Mouse (Mus musculus) thymus, postnatal 25 days (tissue): ENCODE data around the gene Recql.
"Not testable (repeated sequence)": the region's sequence is repeated elsewhere in the genome, so short reads cannot be mapped to it uniquely, and the experiment has no call there.

Experiments
- DNase-seq: peaks from one replicate; pipeline ENCODE4 v3.0.0; 2022

The Recql gene

DNA sequence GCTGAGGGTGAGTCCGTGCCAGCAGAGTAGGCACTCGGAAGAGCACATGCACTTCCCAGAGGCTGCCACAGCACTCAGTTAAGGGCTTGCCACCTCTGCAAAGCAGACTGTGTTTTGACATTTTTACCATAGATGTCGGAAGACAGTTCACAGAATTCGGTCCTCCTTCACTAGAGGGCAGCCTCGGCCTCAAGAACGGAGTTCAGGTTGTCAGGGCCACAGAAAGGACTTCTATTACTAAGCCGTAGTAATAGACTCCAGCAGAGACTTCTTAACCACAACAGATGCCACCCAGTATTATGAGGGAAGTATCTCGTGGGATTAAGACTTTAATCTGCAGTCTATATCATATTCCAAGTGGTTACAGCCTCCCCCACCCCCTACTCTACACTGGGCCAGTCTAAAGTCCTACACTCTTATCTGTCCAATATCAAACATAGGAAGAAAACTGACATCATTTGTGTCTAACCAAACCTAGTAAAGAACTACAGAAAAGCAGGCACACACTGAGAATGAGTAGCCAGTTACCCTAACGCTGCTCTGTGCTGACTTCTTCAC, 23.8 kb downstream of the Recql start:
- no peak for DNase-seq

DNA sequence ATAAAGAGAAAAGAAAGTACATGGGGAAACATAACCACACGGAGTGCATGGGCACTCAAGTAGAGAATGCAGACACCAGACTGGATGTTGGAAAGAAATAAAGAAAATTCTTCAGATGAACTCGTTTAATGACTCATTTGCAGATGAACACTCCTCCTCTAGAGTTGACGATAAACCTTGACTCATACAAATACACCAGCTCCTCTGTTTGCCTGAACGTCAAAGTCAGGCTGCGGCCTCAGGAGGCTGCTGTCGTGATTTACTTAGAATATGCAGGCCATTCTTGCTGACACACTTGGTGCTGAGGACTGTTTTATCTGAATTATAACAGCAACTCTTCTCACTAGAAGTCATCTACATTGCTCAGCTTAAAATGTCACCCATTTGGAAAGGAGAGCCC, 24.9 kb downstream of the Recql start:
- DNase-seq, result no peak

DNA sequence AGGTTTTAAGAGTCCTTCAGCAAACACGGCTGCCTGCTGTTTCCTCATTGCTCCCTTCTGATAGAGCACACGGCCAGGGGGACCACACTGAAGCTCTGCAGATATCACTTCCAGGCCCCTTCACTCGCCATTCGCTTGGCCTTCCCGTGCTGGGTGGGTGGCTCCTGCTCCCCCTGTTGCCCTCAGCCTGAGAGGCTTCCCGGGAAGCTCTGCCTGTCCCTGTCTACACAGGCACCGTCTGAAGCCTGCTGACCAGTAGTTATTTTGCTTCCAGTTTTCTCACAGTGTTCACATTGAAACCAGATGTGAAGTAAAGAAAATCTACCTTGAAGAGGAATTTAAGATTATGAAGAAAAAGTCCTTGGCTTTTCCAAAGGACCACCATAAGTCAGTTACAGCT, 29.8 kb downstream of the Recql start:
- DNase-seq, result no peak

DNA sequence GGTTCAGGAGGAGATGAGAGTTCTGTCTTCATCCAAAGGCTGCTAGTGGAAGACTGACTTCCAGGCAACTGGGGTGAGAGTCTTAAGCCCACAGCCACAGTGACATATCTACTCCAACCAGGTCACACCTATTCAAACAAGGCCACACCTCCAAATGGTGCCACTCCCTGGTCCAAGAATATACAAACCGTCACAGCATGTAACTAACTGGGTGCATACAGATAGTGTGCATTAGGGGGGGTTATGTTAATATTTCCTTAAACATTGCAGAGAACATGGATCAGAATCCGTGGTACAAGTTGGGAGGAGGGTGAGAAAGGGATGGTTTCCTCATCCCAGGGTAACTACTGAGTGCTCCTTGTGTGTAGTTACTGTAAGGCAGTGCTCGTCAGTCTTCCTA, 34.8 kb downstream of the Recql start:
- not testable (repeated sequence) for DNase-seq

DNA sequence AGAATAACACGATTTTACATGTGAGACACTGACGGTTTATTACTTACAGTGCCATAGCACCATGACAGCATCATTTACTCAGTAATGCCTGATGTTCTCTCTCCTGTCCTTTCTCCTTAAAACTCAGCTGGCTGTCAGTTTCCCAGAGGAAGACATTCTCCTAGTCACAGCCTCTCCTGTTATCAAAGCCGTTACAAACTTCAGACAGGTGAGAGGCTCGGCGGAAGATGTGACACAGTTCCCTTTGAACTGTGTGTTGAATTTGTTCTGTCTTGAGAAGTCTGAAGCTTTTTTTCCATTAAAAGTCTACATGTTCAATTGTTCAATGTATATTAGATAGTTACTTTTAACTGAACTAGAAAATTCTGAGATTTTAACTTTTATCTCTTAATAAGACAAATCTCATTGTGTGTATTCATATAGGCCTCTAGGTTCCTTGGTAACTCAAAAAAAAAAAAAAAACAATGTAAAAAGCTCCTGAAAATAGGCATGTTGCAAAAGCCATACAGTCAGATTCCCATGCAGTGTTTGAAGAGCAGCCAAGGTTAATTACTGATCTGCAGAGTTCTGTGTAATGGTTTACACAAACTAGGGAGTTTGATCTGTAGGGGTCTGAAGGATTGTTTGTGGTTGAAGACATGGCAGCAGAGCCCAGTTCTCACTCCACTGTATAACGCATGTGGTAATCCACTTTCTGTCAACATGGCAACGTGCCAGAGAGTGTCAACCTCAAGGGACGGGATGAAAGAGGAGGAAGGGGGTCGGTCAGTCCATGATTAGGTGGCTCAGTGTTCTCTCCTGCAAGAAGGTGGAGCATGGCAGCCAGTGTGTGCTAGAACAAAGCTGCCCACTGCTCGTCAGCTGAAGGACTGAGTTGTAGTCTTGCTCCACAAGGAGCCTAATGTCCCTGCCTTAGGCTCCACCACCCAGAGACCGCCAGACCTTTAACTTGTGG, 39.2 kb downstream of the Recql start:
- no peak for DNase-seq

DNA sequence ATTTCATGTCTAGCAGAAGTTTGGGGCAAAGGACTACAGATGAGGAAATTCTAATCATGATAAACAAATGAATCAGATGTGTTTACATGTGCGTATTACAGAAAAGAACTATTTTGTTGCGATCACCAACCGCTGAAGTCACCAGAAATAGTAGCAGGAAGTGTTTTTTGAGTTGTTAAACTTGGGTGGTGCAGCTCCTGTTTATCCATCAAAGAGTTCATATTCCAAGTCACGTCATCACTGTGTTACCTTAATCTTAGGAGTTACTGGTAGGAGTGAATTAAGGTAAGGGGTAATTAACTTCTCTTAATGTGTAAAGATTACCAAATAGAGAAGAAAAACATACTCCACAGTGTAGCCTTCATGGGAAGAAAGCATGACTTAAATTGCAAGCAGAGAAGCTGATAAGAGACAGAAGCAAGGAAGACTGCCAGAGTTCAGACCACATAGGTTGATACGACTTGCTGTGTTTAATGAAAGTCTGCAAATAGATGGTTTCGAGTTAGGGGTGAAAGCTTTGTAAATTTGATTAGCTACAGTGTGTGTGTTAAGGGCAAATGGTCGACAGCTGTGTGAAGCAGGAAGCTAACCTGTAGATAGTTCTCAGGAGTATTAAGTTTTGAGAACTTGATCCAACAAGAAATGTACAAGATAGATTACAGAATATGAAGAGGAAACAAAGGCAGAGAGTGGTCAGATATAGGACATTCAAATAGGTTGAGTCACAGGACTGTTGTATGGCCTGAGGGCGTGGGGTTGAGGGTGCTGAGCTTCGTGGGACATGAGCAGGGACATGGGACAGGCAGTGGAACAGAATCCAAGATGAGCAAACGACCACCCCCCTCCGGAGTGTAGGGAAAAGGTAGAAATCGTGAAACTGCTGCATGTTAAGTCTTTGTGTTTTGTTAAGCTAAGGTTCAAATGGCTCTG, 40.4 kb downstream of the Recql start:
- DNase-seq, result no peak

DNA sequence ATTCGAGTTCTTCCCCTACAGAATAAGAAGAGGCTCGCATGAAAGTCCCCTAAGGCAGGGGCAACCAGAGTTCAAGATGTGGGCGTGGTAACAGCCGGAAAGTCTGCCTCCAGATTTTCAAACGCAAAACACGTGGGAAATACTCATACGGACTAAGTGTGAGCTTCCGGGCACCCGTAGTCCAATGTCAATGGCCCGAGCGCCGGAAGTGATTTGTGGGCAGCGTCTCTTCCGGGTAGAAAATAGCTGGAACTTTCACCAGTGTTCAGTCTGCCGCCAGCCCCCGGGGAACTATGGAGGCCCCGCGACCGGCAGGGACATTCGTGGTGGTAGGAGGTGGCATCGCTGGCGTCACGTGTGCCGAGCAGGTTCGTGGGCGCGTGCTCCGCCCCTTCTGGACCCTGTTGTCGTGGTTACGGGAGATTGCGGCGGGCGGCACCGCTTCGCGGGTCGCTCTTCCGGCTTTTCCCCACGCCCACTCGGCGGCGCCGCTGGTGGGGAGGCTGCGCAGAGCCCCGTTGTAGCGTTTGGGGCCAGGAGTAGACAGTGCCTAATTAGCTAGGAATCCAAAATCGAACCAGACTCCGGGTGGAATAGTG, 41.3 kb downstream of the Recql start, which contains the start of gene Pyroxd1:
TSS of gene Pyroxd1 (plus strand) at position 215 of the 599 bp plus-strand sequence.
- DNase-seq, result peak; percentile 87

DNA sequence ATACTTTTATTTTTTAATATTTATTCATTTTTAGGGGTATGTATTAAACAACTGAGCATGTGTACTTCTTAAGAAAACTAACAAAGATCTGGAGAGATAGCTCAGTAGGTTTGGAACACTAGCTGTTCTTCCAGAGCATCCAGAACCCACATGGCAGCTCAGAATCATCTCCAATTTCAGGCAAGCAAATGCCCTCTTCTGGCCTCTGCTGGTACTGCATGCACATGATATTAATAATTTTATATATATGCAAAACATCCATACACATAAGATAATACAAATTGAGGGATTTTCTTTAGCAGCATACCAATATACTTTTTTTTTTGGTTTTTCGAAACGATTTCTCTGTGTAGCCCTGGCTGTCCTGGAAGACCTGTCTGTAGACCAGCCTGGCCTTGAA, 43.3 kb downstream of the Recql start:
- DNase-seq, result peak; percentile 42

DNA sequence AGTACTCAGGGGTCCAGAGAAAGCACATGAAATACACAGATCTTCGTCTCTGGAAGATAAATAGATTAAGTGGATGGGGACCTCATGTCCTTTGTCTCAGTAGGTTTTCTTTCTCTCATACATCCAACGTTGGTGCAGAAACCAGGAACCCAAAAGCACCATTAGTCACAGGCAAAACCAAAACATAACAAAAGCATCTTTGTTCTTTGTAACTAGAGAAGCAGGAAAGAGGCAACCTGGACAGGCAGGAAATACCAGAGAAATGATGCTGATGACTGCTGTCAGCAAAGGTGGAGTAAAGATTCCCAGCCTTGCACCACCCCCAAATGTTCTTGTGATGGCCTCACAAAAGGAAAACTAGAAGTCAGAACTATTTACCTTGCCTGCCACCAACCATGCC, 47.3 kb downstream of the Recql start:
- DNase-seq, result no peak

DNA sequence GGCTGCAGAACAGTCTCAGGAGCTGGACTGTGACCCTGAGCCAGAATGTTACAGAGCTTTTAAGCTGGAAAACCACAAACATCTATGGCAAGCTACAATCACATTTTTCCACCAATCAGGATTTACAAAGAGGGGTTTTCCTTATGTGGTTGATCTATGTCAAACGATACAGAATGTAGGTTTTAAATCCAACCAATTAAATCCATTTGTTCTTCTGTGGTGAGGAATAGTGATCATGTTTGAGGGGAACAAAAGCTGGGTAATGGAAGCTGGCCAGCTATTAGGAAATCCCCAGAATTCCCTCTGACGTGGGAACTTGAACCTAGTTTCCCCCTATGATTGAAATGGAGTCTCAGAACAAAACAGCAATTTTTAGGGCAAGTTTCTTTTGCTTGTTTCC, 47.9 kb downstream of the Recql start:
- no peak for DNase-seq

DNA sequence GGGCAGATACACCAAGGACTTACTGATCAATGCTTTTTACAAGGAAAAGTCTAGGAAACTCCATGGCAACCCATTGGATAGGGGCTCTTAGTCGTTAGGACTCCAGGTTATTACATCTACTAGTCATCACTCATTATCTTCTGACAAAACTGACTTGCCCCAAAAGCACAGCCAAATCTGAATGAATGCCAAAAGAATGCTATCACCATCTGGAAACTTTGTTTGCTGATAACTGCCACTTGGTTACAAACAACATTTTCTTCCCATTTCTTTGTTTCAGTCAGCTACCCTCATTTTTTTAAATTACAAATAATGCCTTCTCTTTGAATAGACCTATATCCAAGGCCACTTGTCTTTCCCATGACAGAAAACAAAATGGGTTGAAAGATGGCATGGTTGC, 57.7 kb downstream of the Recql start:
- no peak for DNase-seq

DNA sequence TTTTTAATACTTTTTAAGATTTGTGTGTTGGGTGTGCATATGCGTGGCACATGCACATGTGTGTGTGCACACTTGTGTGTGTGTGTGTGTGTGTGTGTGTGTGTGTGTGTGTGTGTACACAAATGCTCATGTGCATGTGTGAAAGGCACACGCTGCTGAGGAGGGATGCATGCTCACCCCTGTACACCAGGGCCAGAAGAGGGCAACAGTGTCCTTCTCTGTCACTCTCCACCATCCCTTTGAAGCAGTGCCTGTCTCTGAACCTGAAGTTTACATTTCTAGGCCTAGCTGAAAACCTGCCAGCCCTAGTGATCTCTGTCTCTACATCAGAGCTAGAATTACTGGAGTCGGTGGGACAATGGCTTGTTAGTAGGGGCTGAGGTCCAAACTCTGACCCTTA, 60.3 kb downstream of the Recql start:
- no peak for DNase-seq

DNA sequence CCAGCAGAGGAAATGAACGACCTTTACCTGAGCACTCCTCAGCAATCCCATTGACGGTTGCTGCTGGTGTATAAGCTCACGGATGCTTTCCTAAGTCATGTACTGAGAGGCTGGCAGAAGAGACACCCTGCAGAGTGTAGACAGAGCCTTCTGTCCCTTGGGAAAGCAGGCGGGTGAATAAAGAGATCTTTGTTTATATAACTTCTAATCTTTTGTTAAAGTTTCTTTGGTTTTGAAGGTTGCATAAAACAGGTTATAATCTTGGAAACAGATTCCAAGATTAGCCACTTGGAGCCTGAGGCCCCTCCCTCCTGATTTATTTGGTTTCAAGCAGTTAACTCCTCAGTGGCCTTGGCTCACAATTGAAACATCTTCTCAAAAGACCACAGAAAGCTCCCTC, 64.0 kb downstream of the Recql start, which contains the start of gene Slco1a5:
TSS of gene Slco1a5 (minus strand) at position 101 of the 400 bp plus-strand sequence.
- no peak for DNase-seq

DNA sequence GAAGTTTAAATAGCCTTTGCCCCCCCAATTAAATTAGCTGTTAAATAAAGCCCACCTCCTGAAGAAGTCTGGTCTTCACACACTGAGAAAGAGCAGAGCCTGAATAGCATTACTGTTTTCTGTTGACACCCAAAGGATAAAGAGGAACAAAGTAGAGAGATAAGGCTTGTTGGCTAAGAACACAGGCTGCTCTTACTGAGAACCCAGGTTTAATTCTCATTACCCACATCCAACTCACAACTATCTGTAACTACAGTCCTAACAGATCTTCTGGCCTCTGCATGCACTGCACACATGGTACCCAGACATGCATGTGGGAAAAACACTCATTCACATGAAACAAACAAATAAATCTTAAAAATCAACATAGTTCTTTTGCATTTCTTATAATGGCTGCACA, 69.8 kb downstream of the Recql start:
- DNase-seq, result no peak

DNA sequence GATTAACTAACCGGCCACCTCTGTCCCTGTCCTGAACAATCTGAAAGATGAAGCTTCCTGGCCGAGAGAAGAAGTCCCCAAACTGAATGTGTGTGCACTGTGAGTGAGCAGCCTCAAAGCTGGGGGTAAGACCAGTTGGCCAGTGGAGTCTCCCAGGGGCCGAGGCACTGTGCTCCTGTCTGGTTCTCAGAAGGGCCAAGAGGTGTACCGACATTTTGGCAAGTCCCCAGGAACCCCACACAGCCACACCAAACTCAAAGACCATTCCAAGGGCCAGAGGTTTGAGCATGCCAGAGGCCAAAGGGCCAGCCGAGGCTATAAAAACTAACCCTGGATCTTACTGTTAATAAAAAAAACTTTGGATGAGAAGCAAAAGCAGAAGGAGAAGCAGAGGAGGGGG, 72.6 kb downstream of the Recql start:
- no peak for DNase-seq

DNA sequence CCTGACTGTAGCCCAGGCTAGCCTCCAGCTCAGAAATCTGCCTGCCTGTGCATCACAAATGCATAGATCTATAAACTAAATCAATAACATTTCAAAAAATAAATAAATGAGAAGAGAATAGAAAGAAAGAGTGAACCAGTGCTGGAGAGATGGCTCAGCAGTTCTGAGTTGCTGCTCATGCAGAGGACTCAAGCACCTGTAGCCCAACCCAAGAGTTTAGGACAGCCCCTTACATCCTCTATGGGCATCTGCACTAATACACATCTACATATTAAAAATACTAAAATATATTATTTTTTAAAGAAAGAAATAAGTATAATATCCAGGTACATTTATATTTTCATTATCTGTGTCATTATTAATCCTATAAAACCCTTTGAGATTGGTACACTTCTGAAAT, 81.8 kb downstream of the Recql start:
- no peak for DNase-seq
